Mouse (Mus musculus) kidney, postnatal 0 days (tissue): Measurements from ENCODE around the gene Traf3ip2. TPM values are rescaled to one million over a fixed set of nuclear protein-coding genes. Genes with fewer than 3 reads are reported as not detected.

Experiments
- ATAC-seq: fragments of 200-750 bp; cut with Nextera tagmentation; replicated peaks from 2 replicates; pipeline ENCODE4 v1.8.0; 2017; ENCODE audit warnings: low read depth, moderate number of reproducible peaks, moderate TSS enrichment, moderate library complexity; ENCODE audit not compliant: low FRiP score
- DNase-seq: peaks from one replicate; pipeline ENCODE4 v3.0.0-alpha.2; 2016; ENCODE audit warnings: low spot score
- H3K27ac ChIP-seq: fragments of 300-500 bp; sonication (generic); 2 replicates; pipeline ENCODE4 v1.5.1; 2014; ENCODE audit warnings: mild to moderate bottlenecking
- H3K27me3 ChIP-seq: fragments of 300-500 bp; sonication (generic); 2 replicates; pipeline ENCODE4 v1.6.1; 2014; ENCODE audit warnings: low read length, mixed read lengths; ENCODE audit not compliant: insufficient read depth
- H3K36me3 ChIP-seq: fragments of 300-500 bp; sonication (generic); 2 replicates; pipeline ENCODE4 v1.6.1; 2014; ENCODE audit warnings: low read length, mixed read lengths; ENCODE audit not compliant: insufficient read depth
- H3K4me1 ChIP-seq: fragments of 300-500 bp; sonication (generic); replicated peaks from 2 replicates; pipeline ENCODE4 v1.6.1; 2014; ENCODE audit warnings: antibody characterized with exemption, low read length, mixed read lengths; ENCODE audit not compliant: insufficient read depth
- H3K4me2 ChIP-seq: fragments of 300-500 bp; sonication (generic); 2 replicates; pipeline ENCODE4 v1.6.1; 2014; ENCODE audit warnings: mild to moderate bottlenecking, low read length, moderate library complexity, mixed read lengths
- H3K4me3 ChIP-seq: fragments of 300-500 bp; sonication (generic); replicated peaks from 2 replicates; pipeline ENCODE4 v1.5.1; 2014; ENCODE audit warnings: low read depth, low read length
- H3K9ac ChIP-seq: fragments of 300-500 bp; sonication (generic); 2 replicates; pipeline ENCODE4 v1.6.1; 2014; ENCODE audit warnings: low read depth, low read length
- H3K9me3 ChIP-seq: fragments of 300-500 bp; sonication (generic); replicated peaks from 2 replicates; pipeline ENCODE4 v1.6.1; 2016; ENCODE audit warnings: low read length, inconsistent platforms, mixed read lengths
- CTCF ChIP-seq: IDR thresholded peaks from 2 replicates; pipeline ENCODE4 v1.5.1; 2016; ENCODE audit warnings: antibody characterized with exemption, low read depth, mild to moderate bottlenecking, moderate library complexity
- WGBS: fragments of 180-500 bp; shearing (Covaris S2); extraction: QIAGEN DNeasy Blood & Tissue Kit; methylation state at CpG from one replicate; pipeline ENCODE4 v1.1.7; 2014; 5-methylcytosine and 5-hydroxymethylcytosine counted together
- polyA plus RNA-seq: library from polyadenylated mRNA; unstranded; fragments of >200 nt; fragmentation: Nextera tagmentation; extraction: Ambion mirVana; gene quantifications from 2 replicates; pipeline ENCODE4 v1.2.1, GENCODE M21; 2015

Traf3ip2 gene
- polyA plus RNA-seq, 1 experiment from 2014 or later, result 15.0 TPM

GRCm38 (mm10) chr10:39625626-39626260 is 13.0 kb downstream of the Traf3ip2 start:
- no peaks in the 10 kb centered on the region for H3K9me3 ChIP-seq
- peaks cover 31% of the 10 kb centered on the region for H3K4me1 ChIP-seq
- H3K4me2 ChIP-seq, result no peak overlapping the region
- no peak overlapping the region for H3K9ac ChIP-seq
- peak overlapping the region; percentile 62 for H3K27ac ChIP-seq
- WGBS, result 34% methylated on average over 11 of the region's 11 CpGs
- no peak for TF ChIP-seq CTCF
- DNase-seq, result peak; percentile 46
- ATAC-seq, result no peak
- 0 out of 2 replicates have a peak, but pooled peaks cover 5% of the 10 kb centered on the region for H3K36me3 ChIP-seq
- H3K27me3 ChIP-seq, result no peaks in the 10 kb centered on the region
- H3K4me3 ChIP-seq, result no peak overlapping the region

GRCm38 (mm10) chr10:39626376-39626775 is 13.6 kb downstream of the Traf3ip2 start:
- peak overlapping the region; percentile 62; the same call in 1 of the 2 replicates for H3K27ac ChIP-seq
- 79% methylated on average over 12 of the region's 12 CpGs for WGBS

GRCm38 (mm10) chr10:39628799-39629517 is 16.2 kb downstream of the Traf3ip2 start:
- Histone ChIP-seq H3K4me1 (peaks cover 56% of the 10 kb centered on the region), H3K36me3 (peaks cover 5% of the 10 kb centered on the region; the same call in 1 of the 2 replicates), H3K27me3 (no peaks in the 10 kb centered on the region), H3K9ac (no peak overlapping the region), H3K4me2 (no peak overlapping the region), H3K27ac (peak overlapping the region; percentile 68), H3K4me3 (no peak overlapping the region), H3K9me3 (no peaks in the 10 kb centered on the region)
- no peak for TF ChIP-seq CTCF
- 52% methylated on average over 10 of the region's 10 CpGs for WGBS
- no peak for ATAC-seq
- peak; percentile 19 for DNase-seq

More at GRCm38 (mm10) chr10:39626376-39626775, 13.6 kb downstream of the Traf3ip2 start:
- no peaks in the 10 kb centered on the region for H3K27me3 ChIP-seq
- H3K4me2 ChIP-seq, result no peak overlapping the region
- H3K4me1 ChIP-seq, result peaks cover 38% of the 10 kb centered on the region
- no peak for DNase-seq
- no peaks in the 10 kb centered on the region for H3K9me3 ChIP-seq
- 0 out of 2 replicates have a peak, but pooled peaks cover 5% of the 10 kb centered on the region for H3K36me3 ChIP-seq
- H3K9ac ChIP-seq, result no peak overlapping the region
- no peak for TF ChIP-seq CTCF
- no peak overlapping the region for H3K4me3 ChIP-seq
- no peak for ATAC-seq

GRCm38 (mm10) chr10:39629746-39630552 is 17.2 kb downstream of the Traf3ip2 start:
- WGBS, result 27% methylated on average over 18 of the region's 18 CpGs

GRCm38 (mm10) chr10:39630811-39631210 is 18.1 kb downstream of the Traf3ip2 start:
- DNase-seq (no peak), ATAC-seq (no peak)
- H3K4me2 ChIP-seq, result no peak overlapping the region
- no peaks in the 10 kb centered on the region for H3K27me3 ChIP-seq
- H3K36me3 ChIP-seq, result peaks cover 5% of the 10 kb centered on the region
- H3K27ac ChIP-seq, result peak overlapping the region; percentile 68; the same call in 1 of the 2 replicates
- peaks cover 50% of the 10 kb centered on the region for H3K4me1 ChIP-seq
- 37% methylated on average over 6 of the region's 6 CpGs for WGBS
- H3K4me3 ChIP-seq, result no peak overlapping the region
- H3K9ac ChIP-seq, result no peak overlapping the region
- no peaks in the 10 kb centered on the region for H3K9me3 ChIP-seq
- TF ChIP-seq CTCF, result no peak

More at GRCm38 (mm10) chr10:39629746-39630552, 17.2 kb downstream of the Traf3ip2 start:
- peak; percentile 90 for DNase-seq
- no peak for TF ChIP-seq CTCF
- no peaks in the 10 kb centered on the region for H3K27me3 ChIP-seq
- H3K4me2 ChIP-seq, result peak overlapping the region; percentile 34
- peaks cover 5% of the 10 kb centered on the region; the same call in 1 of the 2 replicates for H3K36me3 ChIP-seq
- no peak; the same call in 1 of the 2 replicates for ATAC-seq
- no peaks in the 10 kb centered on the region for H3K9me3 ChIP-seq
- H3K27ac ChIP-seq, result peak overlapping the region; percentile 68
- no peak overlapping the region for H3K9ac ChIP-seq
- no peak overlapping the region for H3K4me3 ChIP-seq
- H3K4me1 ChIP-seq, result peaks cover 56% of the 10 kb centered on the region

- Histone ChIP-seq H3K4me1 (peaks cover 42% of the 10 kb centered on the region), H3K9ac (no peak overlapping the region), H3K27me3 (no peaks in the 10 kb centered on the region), H3K4me2 (no peak overlapping the region), H3K36me3 (peaks cover 5% of the 10 kb centered on the region), H3K27ac (no peak overlapping the region), H3K9me3 (no peaks in the 10 kb centered on the region), H3K4me3 (no peak overlapping the region)
- no peak for TF ChIP-seq CTCF
- WGBS, result 30% methylated on average over 14 of the region's 14 CpGs
- DNase-seq (peak; percentile 70), ATAC-seq (no peak)
Measured at GRCm38 (mm10) chr10:39631627-39632026, 18.9 kb downstream of the Traf3ip2 start.
